Mouse (Mus musculus) lung, postnatal 0 days (tissue): ENCODE data around the gene Gm6583.

ENCODE experiments used
- CTCF ChIP-seq: IDR thresholded peaks from 2 replicates; pipeline ENCODE4 v1.5.1; 2016; ENCODE audit warnings: antibody characterized with exemption, mild to moderate bottlenecking
- EP300 ChIP-seq: IDR thresholded peaks from 2 replicates; pipeline ENCODE4 v1.6.1; 2016; ENCODE audit warnings: antibody characterized with exemption, mild to moderate bottlenecking, control low read depth

GRCm38 (mm10) chr5:112320379-112320778 is 35.5 kb downstream of the Gm6583 start:
- no peak for TF ChIP-seq CTCF
- no peak for TF ChIP-seq EP300
